Mouse (Mus musculus) heart, postnatal 0 days (tissue): ENCODE results near the gene Hnrnpa2b1.

Experiments used
- CTCF ChIP-seq: IDR thresholded peaks from 2 replicates; pipeline ENCODE4 v1.5.1; 2016; ENCODE audit warnings: antibody characterized with exemption, control low read depth, low read depth
- EP300 ChIP-seq: IDR thresholded peaks from 2 replicates; pipeline ENCODE4 v1.6.1; 2016; ENCODE audit warnings: antibody characterized with exemption, low read depth

- TF ChIP-seq EP300: no peak
- TF ChIP-seq CTCF: no peak
These were observed 13.5 kb downstream of the Hnrnpa2b1 start for GRCm38 (mm10) chr6:51456198-51456597.
